Mouse (Mus musculus) limb, embryonic 11.5 days (tissue): ENCODE measurements at regions not wholly inside any gene's neighbourhood (a gene's known extent, or its start where the extent isn't known, plus 50 kb on each side); places are given as distances from the start of the nearest gene placed in this dataset.

Experiments used
- ATAC-seq: fragments of 200-750 bp; cut with Nextera tagmentation; 2 replicates; pipeline ENCODE4 v1.8.0; 2017; ENCODE audit warnings: low read depth; ENCODE audit not compliant: insufficient number of reproducible peaks, low FRiP score, low TSS enrichment
- DNase-seq: peaks from one replicate; pipeline ENCODE4 v3.0.0-alpha.2; 2015; ENCODE audit warnings: low spot score
- H3K27ac ChIP-seq: fragments of 300-500 bp; sonication (generic); replicated peaks from 2 replicates; pipeline ENCODE4 v1.5.1; 2014; ENCODE audit warnings: low read depth, mild to moderate bottlenecking, low read length
- H3K27me3 ChIP-seq: fragments of 300-500 bp; sonication (generic); 2 replicates; pipeline ENCODE4 v1.6.1; 2014; ENCODE audit warnings: mild to moderate bottlenecking, low read length, mixed read lengths; ENCODE audit not compliant: control insufficient read depth, insufficient read depth
- H3K36me3 ChIP-seq: fragments of 300-500 bp; sonication (generic); 2 replicates; pipeline ENCODE4 v1.6.1; 2014; ENCODE audit warnings: mild to moderate bottlenecking, low read length, moderate library complexity, mixed read lengths; ENCODE audit not compliant: control insufficient read depth, insufficient read depth
- H3K4me1 ChIP-seq: fragments of 300-500 bp; sonication (generic); 2 replicates; pipeline ENCODE4 v1.6.1; 2014; ENCODE audit warnings: low read length, mixed read lengths; ENCODE audit not compliant: control insufficient read depth, insufficient read depth
- H3K4me2 ChIP-seq: fragments of 300-500 bp; sonication (generic); 2 replicates; pipeline ENCODE4 v1.6.1; 2014; ENCODE audit warnings: low read depth, mild to moderate bottlenecking, moderate library complexity; ENCODE audit not compliant: severe bottlenecking
- H3K4me3 ChIP-seq: fragments of 300-500 bp; sonication (generic); 2 replicates; pipeline ENCODE4 v1.5.1; 2014; ENCODE audit warnings: low read depth, low read length
- H3K9ac ChIP-seq: fragments of 300-500 bp; sonication (generic); 2 replicates; pipeline ENCODE4 v1.6.1; 2014; ENCODE audit warnings: mild to moderate bottlenecking, low read length
- H3K9me3 ChIP-seq: fragments of 300-500 bp; sonication (generic); 2 replicates; pipeline ENCODE4 v1.6.1; 2016; ENCODE audit warnings: low read length; ENCODE audit not compliant: control insufficient read depth
- WGBS: fragments of 180-500 bp; shearing (Covaris S2); extraction: QIAGEN DNeasy Blood & Tissue Kit; methylation state at CpG from one replicate; pipeline ENCODE4 v1.1.7; 2014; 5-methylcytosine and 5-hydroxymethylcytosine counted together

DNA sequence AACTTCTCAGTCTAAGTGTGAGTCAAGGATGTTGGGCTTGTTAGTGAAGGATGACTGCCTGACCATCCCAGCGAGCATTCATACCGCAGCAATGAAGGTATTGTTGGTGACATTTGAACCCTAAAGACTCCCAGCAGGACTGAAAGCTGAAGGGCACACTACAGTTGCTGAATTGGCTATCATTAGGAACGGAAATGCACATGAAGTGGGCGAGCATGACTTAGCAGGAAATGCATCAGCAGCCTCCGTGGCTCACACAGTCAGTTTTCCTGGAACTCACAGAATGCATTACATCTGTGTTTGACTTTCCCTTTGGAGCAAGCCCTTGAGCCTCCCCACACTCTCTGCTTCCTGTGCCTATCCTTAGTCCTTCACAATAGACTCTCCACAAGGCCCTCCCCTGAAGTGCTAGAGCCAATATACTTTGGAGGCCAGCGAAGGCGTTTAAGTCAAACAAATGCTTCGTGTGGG lies 63.9 kb downstream of the Tmco5 start:
- H3K4me2 ChIP-seq: no peak overlapping the region
- H3K4me1 ChIP-seq: no peaks in the 10 kb centered on the region
- no peak overlapping the region for H3K4me3 ChIP-seq
- DNase-seq: no peak
- no peak overlapping the region for H3K27ac ChIP-seq
- no peak for ATAC-seq
- 78% methylated on average over 8 of the region's 8 CpGs for WGBS
- no peaks in the 10 kb centered on the region for H3K9me3 ChIP-seq
- no peaks in the 10 kb centered on the region for H3K27me3 ChIP-seq
- no peaks in the 10 kb centered on the region for H3K36me3 ChIP-seq
- no peak overlapping the region for H3K9ac ChIP-seq

DNA sequence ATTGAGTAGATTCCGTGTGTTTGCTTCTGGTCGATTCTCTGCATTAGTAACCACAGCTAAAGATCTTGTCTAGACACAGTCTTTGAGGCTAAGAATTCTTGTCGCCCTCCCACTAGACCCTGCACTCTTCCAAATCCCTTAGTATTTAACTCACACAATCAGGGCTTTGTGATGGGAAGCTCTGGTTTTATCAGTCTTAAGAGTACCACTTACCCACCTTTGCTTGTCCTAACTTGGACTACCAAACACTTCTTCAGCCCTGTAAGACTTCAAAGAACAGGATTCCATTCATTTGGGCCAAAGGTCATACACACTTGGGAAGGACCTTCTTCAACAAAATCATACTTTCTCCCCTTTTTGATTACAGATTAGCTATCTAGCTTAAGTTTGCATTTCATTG lies 70.0 kb downstream of the Tmco5 start:
- no peaks in the 10 kb centered on the region for H3K27me3 ChIP-seq
- no peaks in the 10 kb centered on the region for H3K36me3 ChIP-seq
- no peak overlapping the region for H3K4me3 ChIP-seq
- ATAC-seq: no peak
- no peak overlapping the region for H3K9ac ChIP-seq
- H3K27ac ChIP-seq: no peak overlapping the region
- no peak for DNase-seq
- H3K4me2 ChIP-seq: no peak overlapping the region
- H3K4me1 ChIP-seq: no peaks in the 10 kb centered on the region
- no peaks in the 10 kb centered on the region for H3K9me3 ChIP-seq
- 80% methylated on average over 3 of the region's 3 CpGs for WGBS

DNA sequence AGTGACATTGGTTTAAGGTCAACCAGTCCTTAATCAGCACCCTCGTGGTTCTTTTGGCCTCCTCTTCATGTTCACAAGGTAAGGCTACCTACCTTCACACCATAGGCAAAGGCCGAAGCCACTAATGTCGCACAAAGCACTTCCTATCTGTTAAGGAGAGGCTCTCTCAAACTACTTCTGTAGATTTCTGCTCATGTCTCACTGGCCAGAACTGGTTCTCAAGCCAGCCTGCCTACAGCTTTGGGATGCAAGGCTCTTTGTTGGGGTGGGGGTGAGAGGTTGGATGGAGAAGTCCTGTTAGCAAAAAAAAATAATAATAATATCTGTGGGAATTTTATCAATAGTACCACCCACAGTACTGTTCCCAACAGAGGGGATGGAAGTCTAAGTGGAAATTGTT lies 71.2 kb downstream of the Tmco5 start:
- Histone ChIP-seq H3K4me2 (no peak overlapping the region), H3K27me3 (no peaks in the 10 kb centered on the region), H3K9me3 (no peaks in the 10 kb centered on the region), H3K4me3 (no peak overlapping the region), H3K27ac (no peak overlapping the region), H3K36me3 (no peaks in the 10 kb centered on the region), H3K4me1 (no peaks in the 10 kb centered on the region), H3K9ac (no peak overlapping the region)
- ATAC-seq (no peak), DNase-seq (no peak)
- 80% methylated on average over 3 of the region's 3 CpGs for WGBS

DNA sequence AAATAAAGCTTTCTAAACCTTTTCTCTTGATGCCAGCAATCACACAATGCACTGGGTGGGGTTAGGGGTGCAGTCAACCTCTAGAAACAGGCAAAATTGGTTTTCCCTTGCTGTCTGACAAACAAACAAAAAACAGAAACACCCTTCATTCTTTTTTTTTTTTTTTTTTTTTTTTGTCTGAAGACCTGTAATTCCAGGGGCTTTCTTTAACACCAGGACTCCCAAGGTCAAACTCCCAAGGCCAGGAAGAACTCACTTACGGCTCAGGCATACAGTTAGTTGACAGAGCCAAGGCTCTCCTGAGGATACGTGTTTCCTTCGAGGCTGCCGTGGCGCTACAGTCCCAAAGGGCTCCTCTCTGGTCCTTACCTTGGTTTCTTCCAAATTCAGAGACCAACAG lies 71.7 kb downstream of the Tmco5 start:
- no peaks in the 10 kb centered on the region for H3K9me3 ChIP-seq
- no peak overlapping the region for H3K9ac ChIP-seq
- H3K4me3 ChIP-seq: no peak overlapping the region
- H3K4me1 ChIP-seq: no peaks in the 10 kb centered on the region
- DNase-seq (no peak), ATAC-seq (no peak)
- H3K27ac ChIP-seq: no peak overlapping the region
- H3K4me2 ChIP-seq: no peak overlapping the region
- H3K36me3 ChIP-seq: no peaks in the 10 kb centered on the region
- H3K27me3 ChIP-seq: no peaks in the 10 kb centered on the region
- WGBS: 92% methylated on average over 5 of the region's 5 CpGs

DNA sequence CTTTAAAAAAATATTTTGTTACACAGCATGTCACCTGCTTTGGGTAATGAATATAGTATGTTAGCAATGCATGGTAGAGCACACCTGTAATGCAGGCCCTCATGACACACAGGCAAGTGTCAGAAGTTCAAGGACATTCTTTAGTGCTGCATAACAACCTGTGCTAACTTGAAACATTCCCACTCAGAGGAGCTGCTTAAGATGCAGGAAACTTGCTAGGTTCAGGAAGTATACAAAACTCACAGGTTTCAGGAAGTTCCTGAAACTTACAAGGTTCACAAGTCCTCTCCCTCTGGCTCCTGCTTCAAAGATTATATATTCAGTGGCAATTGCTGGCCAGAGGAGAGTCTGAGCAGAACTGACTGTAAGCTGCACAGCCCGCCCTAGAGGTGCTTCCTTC lies 73.0 kb downstream of the Tmco5 start:
- Histone ChIP-seq H3K27me3 (no peaks in the 10 kb centered on the region), H3K9me3 (no peaks in the 10 kb centered on the region), H3K9ac (no peak overlapping the region), H3K4me1 (no peaks in the 10 kb centered on the region), H3K36me3 (no peaks in the 10 kb centered on the region), H3K4me2 (no peak overlapping the region), H3K27ac (no peak overlapping the region), H3K4me3 (no peak overlapping the region)
- no peak for DNase-seq
- ATAC-seq: no peak
- WGBS: 88% methylated on average over 1 of the region's 1 CpGs

DNA sequence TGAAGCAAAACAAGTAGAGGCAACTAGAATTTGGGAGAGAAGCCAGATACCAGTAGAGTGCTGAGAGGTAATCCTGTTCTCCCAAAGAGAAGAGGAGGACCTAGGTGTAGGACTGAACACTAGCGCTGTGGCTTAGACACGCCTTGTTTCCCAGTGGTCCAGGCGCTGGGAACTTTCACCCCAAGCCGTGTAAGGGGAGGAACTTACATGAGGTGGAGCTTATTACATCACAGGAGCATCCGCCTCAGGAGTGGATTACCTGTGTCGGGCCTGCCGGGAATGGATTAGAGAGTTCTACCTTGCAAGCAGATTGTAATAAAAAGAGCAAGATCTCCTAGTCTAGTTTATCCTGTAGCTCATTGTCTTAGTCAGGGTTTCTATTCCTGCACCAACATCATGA lies 75.8 kb downstream of the Tmco5 start:
- Histone ChIP-seq H3K4me3 (no peak overlapping the region), H3K4me2 (no peak overlapping the region), H3K36me3 (no peaks in the 10 kb centered on the region), H3K9me3 (no peaks in the 10 kb centered on the region), H3K4me1 (no peaks in the 10 kb centered on the region), H3K27ac (no peak overlapping the region), H3K27me3 (no peaks in the 10 kb centered on the region), H3K9ac (no peak overlapping the region)
- 91% methylated on average over 7 of the region's 7 CpGs for WGBS
- DNase-seq (no peak), ATAC-seq (no peak)

DNA sequence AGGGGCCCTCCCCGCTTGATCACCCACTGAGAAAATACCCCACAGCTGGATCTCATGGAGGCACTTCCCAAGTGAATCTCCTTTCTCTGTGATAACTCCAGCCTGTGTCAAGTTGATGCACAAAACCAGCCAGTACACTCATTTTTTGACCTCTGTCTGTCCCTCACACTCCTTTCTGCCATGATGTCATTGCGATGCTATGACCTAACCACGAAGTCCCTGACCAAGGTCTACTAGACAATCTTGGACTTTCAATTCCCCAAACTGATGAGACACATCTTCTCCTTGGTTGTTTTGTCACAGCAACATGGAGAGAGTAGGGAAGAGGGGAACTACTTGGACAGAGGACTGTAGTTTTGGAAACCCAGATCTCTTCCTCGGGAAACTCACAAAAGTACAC lies 76.4 kb downstream of the Tmco5 start:
- 92% methylated on average over 4 of the region's 4 CpGs for WGBS
- H3K9ac ChIP-seq: no peak overlapping the region
- H3K4me1 ChIP-seq: no peaks in the 10 kb centered on the region
- no peak for DNase-seq
- no peaks in the 10 kb centered on the region for H3K9me3 ChIP-seq
- no peaks in the 10 kb centered on the region for H3K36me3 ChIP-seq
- no peak overlapping the region for H3K4me3 ChIP-seq
- no peak overlapping the region for H3K4me2 ChIP-seq
- no peak overlapping the region for H3K27ac ChIP-seq
- ATAC-seq: no peak
- no peaks in the 10 kb centered on the region for H3K27me3 ChIP-seq

DNA sequence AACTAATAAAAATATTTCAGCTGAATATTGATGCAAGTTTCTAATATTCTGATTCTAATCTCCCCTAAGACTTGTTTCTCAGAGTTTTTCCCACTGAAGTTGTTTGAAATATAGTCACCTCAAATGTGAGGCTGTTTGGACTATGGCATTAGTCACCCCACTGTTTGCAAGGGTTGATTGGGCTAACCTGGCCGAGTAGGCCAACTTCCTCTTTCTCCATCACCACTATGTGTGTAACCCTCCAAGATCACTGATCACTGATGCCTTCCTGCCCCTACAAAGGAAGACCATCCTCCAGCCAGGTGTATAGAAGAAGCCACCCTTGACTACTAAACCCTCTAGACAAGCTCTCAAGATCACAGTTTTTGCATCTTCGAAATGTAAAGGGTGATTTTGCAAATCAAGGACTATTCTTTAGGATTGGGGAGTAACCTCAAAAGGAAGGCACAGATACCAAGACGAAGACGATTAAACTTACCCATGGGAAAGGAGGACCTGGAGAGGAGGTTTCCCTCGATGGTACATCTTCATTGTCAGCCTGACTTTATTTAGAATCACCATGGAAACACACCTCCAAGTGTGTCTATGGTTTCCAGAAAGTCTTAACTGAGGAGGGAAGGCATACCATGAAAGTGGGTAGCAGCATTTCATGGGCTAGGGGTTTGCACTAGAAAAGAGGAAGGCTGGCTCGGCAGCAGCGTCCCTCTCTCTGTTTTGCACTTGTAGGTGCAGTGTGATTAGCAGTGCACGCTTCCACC lies 84.8 kb downstream of the Tmco5 start:
- Histone ChIP-seq H3K27me3 (no peaks in the 10 kb centered on the region), H3K4me2 (no peak overlapping the region), H3K36me3 (no peaks in the 10 kb centered on the region), H3K9ac (no peak overlapping the region), H3K4me3 (no peak overlapping the region), H3K27ac (no peak overlapping the region), H3K4me1 (no peaks in the 10 kb centered on the region), H3K9me3 (no peaks in the 10 kb centered on the region)
- WGBS: 85% methylated on average over 8 of the region's 8 CpGs
- DNase-seq: no peak
- no peak for ATAC-seq

DNA sequence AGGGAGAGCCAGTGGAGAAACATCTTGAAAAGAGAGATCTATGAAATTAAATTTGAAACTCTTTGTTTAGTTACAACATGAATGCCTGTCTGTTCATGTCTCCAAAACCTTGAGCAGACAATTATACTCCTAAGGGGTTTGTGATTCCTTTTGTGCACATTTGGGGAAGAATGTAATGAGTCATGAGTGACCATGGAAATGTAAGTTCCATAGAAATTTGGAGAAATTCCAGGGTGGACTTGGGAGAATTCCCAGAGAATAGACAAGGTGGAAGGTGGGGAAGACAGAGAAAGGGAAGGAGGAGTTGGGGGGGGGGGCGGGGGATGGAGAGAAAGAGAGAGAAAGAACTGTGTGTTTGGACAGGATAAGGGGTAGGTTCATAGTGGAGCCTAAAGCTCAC lies 87.8 kb downstream of the Tmco5 start:
- no peak overlapping the region for H3K4me2 ChIP-seq
- H3K27me3 ChIP-seq: no peaks in the 10 kb centered on the region
- DNase-seq (no peak), ATAC-seq (no peak)
- no peaks in the 10 kb centered on the region for H3K9me3 ChIP-seq
- peaks cover 2% of the 10 kb centered on the region; the same call in 1 of the 2 replicates for H3K4me1 ChIP-seq
- H3K9ac ChIP-seq: no peak overlapping the region
- no CpG with 5 or more reads among the region's 1 CpGs for WGBS
- H3K27ac ChIP-seq: no peak overlapping the region
- H3K36me3 ChIP-seq: no peaks in the 10 kb centered on the region
- H3K4me3 ChIP-seq: no peak overlapping the region
